Mouse (Mus musculus) gastrocnemius, postnatal 25 days (tissue): Measurements from ENCODE around the gene Arfip1. TPM values are rescaled to one million over a fixed set of nuclear protein-coding genes. Genes with fewer than 3 reads are reported as not detected.
"Not testable (repeated sequence)": the region's sequence is repeated elsewhere in the genome, so short reads cannot be mapped to it uniquely, and the experiment has no call there.

Experiments used
- DNase-seq: peaks from one replicate; pipeline ENCODE4 v3.0.0; 2022
- total RNA-seq, 2 experiments: library from RNA; stranded (reverse); gene quantifications; 1 replicate in 1 of 2; 2 replicates in 1 of 2; pipeline ENCODE4 v1.2.3; 2021

Gene Arfip1
- total RNA-seq, 2 experiments from 2014 or later = 9.1 to 10.8 TPM

DNA sequence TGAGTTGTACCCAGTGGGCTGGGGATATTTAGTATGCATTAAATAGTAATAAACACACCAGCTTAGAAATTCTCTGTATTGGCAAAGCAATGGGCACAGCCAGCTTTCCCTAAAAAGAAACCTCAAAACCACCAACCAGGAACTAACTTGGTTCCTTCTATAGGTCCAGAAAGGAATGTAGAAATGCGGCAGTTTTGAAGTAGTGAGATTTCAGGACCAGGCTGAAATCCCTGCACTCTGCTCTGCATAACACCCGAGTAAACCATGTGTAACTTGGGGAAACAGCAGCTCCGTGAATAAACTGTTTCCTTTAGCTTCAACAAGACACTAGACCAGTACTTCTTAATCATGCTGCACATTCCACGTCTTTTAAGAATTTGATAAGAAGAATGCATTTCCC lies 1.7 kb downstream of the Arfip1 start:
- DNase-seq = no peak

DNA sequence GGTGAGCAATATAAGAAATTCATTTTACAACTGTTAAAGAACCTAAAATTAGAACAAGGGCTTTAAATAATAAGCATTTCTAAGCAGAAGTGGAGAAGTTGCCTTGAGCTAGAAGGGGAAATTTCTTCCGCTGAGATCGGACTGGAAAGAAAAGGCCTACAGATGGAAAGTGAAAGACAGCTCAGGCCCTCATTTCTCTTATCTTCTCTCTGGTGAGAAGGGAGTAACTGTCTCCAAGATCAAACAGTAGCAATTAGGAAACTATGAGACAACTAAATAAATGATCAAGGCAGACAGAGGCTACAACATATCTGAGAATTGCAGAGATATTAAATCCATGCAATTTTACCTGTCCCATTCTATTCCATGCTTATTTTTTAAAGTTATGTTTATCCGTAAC lies 11.9 kb downstream of the Arfip1 start:
- no peak for DNase-seq

DNA sequence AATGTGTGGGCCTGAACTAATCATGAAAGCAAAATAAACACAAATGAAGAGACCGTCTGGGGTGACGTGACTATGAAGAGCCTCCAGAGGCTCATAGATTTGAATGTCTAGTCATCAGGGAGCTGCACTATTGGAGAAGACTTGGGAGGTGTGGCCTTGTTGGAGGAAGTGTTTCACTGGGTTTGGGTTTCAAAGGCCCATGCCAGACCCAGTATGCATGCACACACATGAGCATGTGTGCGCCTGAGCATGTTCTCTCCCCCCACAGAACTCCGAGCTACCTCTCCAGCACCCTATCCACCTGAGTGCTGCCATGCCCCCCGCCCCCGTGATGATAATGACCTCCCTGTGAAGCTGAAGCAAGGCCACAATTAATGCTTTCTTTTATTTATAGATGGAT lies 12.8 kb downstream of the Arfip1 start:
- DNase-seq = no peak

DNA sequence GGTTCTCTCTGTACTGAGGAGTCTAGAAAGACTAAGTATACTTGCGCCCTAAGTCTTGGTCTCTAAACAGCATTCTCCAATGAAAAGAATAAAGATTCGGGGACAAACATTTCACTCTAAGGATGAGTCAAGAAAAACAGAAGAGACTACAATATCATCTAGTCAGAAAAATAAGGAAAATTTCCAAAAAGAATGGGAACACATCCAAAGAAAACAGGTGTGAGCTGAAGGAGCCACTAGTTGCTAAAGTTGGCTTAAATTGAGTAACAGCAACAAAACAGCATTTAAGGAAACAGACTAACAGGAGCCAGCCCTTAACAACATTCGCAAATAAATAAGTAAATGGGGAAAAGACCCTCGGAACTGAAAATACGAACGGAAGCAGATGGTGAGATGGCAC lies 13.9 kb downstream of the Arfip1 start:
- no peak for DNase-seq

DNA sequence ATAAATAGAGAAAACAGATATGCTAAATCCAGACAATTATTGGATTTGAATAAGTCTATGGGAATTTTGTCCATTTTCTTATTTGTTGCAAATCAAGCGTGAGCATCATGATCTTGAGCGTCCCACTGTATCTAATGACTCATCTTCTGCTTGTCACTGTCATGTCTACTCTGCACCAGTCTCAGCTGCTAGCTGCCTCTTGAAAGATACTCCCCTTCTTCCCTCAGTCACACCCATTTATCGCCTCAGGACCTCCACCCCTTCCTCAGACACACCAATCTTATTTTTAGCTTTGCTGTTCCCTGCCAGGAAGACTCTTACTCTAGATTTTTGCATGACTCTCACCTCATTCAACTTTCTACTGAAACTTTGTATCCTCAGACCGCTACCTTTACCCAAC lies 19.0 kb downstream of the Arfip1 start:
- DNase-seq = no peak

DNA sequence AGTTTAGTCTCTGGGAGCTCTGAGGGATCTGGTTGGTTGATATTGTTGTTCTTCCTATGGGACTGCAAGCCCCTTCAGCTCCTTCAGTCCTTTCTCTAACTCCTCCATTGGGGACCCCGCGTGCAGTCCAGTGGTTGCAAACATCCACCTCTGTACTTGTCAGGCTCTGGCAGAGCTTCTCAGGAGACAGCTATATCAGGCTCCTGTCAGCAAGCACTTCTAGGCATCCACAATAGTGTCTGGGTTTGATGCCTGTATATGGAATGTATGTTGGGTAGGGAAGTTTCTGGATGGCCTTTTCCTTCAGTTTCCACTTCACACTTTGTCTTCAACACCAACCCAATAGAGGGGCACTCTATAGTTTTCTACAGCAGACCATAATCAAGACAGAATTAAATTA lies 19.5 kb downstream of the Arfip1 start:
- DNase-seq = not testable (repeated sequence)

DNA sequence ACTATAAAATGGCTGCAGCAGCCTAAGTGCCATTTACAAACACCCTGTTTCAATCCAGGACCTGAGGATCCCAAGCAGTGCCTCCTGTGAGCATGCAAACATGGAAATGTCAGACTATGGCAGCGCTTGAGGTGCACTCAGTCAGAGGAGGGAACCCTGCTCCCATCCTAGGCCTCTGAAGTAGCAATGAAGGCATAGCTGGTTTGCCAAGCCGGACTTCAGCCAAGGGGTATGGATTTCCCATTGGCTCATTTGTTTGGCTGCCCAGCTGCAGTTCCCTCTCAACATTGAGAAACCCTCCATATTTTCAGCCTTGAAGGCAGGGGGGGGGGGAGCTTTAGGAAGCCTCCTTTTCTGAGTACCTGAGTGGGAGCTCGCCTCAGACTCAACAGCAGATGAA lies 24.1 kb downstream of the Arfip1 start:
- DNase-seq = peak; percentile 45

DNA sequence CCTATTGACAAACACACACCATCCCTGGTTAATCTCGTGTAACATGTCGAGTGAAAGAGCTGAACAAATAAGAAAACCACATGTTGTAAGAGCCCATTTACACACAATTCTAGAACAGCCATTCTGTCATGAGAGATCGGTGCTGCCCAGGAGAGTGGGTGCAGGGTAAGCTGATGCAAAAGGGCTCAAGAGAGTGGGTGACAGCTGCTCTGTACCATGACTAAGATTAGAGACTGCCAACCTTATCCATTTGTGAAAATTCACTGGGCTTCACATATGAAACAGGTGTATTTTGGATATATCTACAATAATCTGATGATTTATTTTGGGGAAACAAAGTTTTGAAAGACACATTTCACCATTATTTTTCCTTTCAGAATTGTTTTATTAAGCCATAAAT lies 26.6 kb downstream of the Arfip1 start:
- DNase-seq = no peak

DNA sequence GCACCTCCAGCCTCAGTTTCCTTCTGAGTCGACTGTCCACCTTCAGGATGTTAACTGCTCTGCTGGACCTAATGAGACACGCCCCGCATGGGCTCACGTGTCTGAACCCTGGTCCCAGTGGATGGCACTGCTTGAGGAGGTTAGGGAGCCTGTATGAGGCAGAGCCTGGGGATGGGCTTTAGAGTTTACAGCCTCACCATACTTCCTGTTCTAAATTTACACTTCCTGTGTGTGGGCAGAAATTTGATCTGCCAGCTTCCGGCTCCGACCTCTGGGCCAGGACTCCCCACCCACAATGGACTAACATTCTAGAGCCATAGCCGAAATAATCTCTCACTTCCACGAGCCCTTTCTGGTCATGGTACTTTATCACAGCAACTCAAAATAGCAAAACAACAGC lies 35.2 kb downstream of the Arfip1 start:
- no peak for DNase-seq

DNA sequence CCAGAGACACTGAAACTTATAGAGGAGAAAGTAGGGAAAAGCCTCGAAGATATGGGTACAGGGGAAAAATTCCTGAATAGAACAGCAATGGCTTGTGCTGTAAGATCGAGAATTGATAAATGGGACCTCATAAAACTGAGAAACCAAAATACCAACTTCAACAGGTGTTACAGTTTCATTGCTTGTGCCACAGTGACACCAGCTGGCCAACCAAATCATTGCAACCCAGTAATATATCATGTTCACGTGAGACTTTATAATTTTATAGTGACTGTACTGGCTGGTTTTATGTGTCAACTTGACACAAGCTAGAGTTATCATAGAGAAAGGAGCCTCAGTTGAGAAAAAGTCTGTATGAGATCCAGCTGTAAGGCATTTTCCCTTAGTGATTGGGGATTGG lies 40.0 kb downstream of the Arfip1 start:
- DNase-seq = not testable (repeated sequence)

DNA sequence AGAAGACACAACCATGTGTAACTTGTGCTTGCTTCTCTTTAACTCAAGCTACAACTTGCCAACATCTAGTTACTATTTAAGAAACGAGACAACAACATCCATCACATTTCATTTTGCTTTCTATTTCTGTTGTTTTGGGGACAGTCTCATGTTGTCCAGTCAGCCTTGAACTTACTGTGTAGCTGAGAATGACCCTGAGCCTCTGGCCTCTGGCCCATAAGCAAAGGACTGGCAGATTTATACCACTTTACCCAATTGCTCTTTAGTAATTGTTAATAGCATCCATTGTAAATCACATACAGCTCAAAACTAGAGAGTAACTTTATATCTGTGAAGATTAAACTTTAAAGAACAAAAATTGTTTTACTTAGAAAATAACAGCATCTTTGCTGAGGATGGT lies 40.5 kb downstream of the Arfip1 start:
- no peak for DNase-seq

DNA sequence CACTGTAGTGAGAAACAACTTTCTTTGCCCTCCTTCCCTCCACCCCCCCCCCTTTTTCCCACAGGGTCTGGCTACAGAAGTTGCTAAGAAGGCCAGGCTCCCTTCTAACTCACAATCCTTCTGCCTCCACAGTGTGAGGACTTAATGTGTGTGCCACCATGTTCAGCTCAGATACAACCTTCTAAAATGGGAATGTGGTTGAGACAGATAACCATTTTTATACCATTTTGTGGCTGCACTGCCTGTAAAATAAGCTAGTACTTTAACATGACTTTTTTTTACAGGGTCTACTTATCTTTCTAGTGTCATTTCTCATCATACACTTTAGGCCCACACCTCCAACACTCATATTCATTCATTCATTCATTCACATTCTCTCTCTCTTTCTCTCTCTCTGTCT lies 41.8 kb downstream of the Arfip1 start:
- no peak for DNase-seq

DNA sequence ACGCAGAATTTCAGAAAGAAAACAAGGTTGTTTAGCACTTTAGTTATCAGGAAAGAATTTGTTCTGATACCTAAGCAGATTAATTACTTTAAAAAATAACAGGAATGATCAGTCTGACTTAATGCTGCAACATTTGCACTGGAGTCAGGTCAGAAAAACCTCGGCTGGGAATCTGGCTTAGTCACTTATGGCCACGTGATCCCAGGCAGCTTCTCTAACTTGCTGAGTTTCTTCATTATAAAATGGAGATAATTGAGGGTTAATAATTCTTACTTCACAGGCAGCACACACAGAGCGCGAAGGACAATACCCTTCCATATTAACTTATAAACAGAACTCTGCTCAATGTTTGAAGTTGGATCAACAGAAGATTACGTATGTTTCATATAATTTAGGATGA lies 45.4 kb downstream of the Arfip1 start:
- no peak for DNase-seq

DNA sequence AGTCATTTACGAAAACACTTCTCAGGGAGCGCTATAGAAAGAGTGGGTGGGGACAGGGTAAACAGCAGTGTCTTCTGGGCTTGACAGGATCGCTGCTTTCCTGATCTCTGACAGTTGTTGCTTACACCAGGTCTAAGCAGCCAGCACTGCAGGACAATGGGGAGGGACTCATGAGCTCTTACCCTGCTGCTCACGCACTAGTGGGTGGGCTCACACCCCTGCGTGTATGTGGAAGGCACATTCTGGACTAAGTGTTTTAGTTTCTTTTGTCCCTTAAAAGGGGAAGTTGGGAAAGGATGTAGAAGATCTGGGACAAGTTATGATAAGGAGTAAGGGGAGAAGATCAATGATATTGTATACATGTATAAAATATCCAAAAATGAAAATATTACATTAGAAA lies 49.2 kb downstream of the Arfip1 start:
- no peak for DNase-seq

DNA sequence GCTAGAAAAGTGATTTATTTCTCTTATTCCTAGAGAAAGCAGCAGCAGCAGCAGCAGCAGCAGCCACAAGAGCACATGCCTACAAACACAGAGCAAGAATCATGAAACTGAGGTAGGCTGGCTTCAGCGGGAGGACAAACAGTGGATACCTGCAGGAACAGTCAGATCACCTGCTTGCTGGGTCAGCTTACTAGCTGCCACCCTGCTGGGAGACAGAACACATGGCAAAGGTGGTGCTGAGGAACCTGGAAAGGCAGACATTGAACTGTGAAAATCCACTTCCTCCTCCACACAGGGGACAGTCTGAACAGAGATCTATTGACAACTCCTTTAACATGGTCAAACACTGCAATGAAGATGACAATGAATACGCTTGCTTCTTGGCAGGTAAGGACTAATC lies 53.4 kb downstream of the Arfip1 start:
- DNase-seq = no peak

DNA sequence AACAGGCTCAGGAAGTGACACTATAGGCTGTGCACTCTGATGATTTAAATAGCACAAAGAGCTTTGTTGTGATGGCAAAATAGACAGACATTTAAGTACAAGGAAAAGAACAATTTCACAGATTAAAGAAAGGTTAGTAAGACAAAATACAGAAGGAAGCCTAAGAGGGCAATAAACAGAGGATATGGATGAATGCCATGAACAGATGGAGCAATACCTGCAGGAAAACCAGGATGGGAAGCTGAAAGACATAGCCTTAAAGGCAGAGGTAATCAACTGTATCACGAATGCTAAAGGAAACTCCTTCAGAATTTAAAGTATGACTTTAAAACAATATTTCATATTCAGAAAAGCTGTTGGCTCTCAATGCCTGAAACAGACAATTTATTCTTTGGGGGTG lies 57.5 kb downstream of the Arfip1 start:
- no peak for DNase-seq

DNA sequence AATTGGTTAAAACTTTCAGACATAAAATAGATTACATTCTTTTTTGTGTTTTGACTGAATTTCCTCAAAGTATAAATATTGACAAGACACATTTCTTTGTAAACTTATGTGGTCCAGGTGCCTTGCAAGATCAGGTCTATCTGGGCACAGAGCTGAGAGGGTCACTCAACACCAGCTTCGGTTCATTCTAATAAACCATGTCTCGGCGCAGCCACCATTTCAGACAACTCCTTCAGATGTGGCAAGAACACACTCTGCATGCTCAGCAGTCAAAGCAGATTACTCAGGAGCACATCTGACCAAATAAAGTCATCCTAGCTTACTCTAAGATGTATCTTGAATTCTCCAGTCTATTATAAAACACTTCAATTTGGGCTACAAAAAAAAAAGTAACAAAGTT lies 66.3 kb downstream of the Arfip1 start:
- no peak for DNase-seq

DNA sequence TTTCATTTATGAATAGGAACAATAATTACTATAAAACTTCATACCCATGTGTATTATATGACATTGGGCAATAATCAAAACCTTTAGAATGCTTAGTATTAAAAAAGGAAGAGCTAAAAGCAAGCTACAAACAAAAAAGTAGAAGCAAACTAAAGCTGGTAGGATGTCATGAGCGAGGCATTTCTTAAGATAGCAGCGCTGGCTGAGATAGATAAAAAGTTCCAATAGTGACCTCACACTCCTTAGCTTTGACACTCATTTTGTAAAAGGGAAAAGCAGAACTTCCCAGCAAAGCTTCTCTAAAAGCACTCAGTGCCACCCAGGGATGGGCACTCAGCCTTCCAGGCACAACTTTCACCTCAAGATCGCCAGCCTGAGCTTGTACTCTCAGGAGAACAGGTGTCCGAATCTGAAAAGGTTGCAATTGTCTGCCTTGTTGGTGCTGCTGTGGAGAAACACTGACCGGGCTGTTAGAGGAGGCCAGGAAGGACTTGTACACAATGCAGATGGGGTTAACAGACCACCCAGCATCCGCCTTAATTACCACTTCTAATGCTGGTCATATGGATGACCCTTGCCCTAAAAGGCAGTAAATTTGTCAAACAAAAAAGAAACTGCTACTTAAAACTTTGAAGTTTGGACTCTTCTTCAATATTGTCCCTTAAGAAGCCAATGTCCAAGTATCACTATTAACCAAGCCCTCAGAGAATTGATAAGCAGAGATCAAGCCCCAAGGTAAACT lies 69.5 kb downstream of the Arfip1 start:
- DNase-seq = no peak

DNA sequence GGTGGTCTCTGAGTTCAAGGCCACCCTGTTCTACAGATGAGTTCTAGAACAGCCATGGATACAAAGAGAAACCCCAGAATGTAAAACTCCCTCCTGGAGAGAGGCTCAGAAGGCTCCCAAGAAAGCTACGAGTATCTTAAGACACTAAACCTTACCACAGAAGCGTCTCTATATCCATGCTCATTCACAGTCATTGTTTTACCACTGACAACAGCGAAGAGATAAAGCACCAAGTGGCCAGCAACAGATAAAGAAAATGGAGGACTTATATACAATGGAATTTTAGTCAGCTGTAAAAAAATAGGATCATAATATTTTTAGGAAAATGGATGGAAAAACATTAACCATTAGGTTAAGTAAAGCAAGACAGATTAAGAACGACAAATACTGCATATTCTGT lies 77.2 kb downstream of the Arfip1 start:
- no peak for DNase-seq

DNA sequence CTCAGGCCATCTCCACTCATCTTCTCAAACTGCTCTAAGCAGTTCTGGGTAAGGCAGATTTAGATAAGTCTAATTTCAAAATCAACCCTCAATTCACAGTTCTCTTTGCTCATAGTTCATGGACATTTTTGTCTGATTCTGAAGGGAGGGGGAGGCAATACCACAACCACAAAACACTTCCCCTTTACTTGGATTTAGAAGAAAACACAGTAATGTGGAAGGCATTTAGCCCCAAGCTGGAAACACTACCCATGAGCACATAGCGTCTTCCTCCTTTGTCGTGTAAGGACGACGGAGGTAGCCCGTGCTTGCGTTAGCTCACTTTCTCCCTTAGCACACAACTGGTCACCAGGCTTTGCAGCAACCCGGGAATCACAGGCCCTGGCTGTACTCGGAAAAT lies 78.1 kb downstream of the Arfip1 start:
- no peak for DNase-seq

DNA sequence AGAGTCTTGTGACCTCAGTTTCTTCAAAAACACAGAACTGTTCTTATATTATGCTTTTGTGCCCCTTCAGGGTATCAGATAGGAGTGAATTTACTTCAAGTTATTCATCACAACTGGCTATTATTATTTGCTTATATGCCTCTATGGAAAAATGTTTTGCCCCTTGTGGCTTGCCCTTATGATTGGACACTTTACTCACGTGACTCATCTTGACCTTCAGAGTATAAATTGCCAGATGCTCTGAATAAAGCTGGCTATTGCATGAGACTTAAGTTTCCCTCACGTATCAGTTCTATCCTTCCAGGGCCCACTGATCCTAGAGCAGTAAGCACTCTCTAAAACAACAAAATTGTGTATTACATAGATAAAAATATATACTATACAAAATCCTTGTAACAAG lies 80.3 kb downstream of the Arfip1 start:
- DNase-seq = no peak

DNA sequence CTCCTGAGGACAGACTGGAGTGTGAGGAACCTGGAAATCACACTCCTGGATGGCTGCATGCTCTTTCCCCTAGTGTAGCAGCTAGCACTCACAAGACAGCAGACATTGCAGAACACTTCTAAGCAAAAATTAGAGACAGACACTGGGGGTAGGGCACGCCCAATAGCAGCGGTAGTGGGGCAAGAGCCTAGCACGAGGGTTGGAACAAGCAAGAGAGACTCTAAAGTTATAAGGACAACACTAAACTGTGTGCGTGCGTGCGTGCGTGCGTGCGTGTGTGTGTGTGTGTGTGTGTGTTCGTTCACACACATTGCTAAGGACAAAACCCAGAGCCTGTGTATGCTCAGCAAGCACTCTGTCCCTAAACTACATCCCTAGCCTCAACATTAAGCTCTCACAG lies 81.9 kb downstream of the Arfip1 start:
- no peak for DNase-seq

DNA sequence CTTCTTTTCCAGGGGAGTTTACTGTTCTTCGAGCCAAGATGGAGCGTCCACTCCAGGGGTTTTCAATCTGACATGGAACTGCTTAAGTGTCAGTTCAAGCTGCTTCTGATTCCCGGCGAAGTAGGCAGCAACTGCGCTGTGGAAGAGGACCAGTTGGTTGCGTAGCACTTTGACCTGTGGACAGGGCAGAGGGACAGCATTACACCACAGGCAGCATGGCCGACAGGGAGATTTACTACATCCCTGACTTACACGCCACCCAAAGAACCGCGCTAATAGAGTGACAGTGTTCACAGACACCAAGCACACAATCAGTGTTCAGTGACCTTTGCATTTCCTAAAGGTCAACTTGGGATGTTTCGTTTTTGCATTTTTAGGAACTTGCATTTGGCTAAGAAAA lies 84.7 kb downstream of the Arfip1 start:
- no peak for DNase-seq

DNA sequence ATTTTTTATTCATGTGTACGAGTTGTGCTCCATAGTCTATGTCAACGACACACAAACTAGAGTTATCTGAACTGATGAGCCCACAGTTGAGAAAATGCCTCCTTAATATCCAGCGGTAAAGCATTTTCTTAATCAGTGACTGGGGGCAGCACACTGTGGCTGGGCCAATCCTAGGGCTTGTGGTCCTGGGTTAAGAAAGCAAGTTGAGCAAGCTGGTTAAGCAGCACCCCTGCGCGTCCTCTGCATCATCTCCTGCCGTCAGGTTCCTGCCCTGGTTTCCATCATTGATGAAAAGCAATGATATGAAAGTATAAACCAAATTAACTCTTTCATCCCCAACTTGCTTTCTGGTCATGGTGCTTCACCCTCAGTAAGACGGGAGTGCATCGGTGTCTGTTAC lies 89.8 kb downstream of the Arfip1 start:
- no peak for DNase-seq

DNA sequence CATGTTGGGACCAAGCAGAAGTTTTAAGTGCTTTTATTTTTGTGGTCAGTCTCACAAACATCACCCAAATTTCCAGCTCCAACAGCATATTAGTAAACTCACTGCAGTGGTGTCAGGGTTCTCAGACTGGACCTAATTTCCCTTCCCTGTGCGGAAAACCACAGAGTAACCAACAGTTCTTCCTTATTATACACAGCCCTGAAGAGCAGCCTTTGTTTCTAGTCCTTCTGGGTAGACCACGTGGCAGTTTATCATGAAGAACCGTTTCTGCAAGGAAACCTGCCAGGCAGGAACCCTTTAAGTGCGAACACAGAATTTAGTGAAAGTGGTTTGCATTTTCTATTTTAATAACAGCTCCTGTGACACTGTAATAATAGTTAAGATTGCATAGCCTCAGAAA lies 90.3 kb downstream of the Arfip1 start:
- no peak for DNase-seq
